Mouse (Mus musculus) embryo, embryonic 10 days (tissue): ENCODE measurements around the gene Ap2b1.
"Not testable (repeated sequence)": the region's sequence is repeated elsewhere in the genome, so short reads cannot be mapped to it uniquely, and the experiment has no call there.

Source experiments
- DNase-seq: peaks from one replicate; pipeline ENCODE4 v3.0.0-alpha.2; 2015; ENCODE audit warnings: low spot score

Ap2b1 gene

GRCm38 (mm10) chr11:83298225-83299195, at the start of gene Ap2b1:
Gene Ap2b1, plus strand, starts transcription at chr11:83299024.
- peak; percentile 98 for DNase-seq

- not testable (repeated sequence) for DNase-seq
Measured at GRCm38 (mm10) chr11:83257211-83257610, 41.6 kb upstream of the Ap2b1 start.

- no peak for DNase-seq
Measured at GRCm38 (mm10) chr11:83262673-83263072, 36.2 kb upstream of the Ap2b1 start.

- DNase-seq = peak; percentile 52
Measured at GRCm38 (mm10) chr11:83263146-83263545, 35.7 kb upstream of the Ap2b1 start.

GRCm38 (mm10) chr11:83270842-83271150, 28.0 kb upstream of the Ap2b1 start:
- no peak for DNase-seq

GRCm38 (mm10) chr11:83271151-83271950, 27.5 kb upstream of the Ap2b1 start:
- DNase-seq = peak; percentile 90

GRCm38 (mm10) chr11:83271951-83272843, 26.6 kb upstream of the Ap2b1 start:
- peak; percentile 42 for DNase-seq

- DNase-seq = no peak
Measured at GRCm38 (mm10) chr11:83276251-83276650, 22.6 kb upstream of the Ap2b1 start.

- no peak for DNase-seq
Measured at GRCm38 (mm10) chr11:83279024-83279423, 19.8 kb upstream of the Ap2b1 start.

GRCm38 (mm10) chr11:83279691-83280090, 19.1 kb upstream of the Ap2b1 start:
- DNase-seq = no peak

GRCm38 (mm10) chr11:83282084-83282483, 16.7 kb upstream of the Ap2b1 start:
- no peak for DNase-seq

GRCm38 (mm10) chr11:83285627-83286026, 13.2 kb upstream of the Ap2b1 start:
- DNase-seq = no peak

GRCm38 (mm10) chr11:83286566-83286965, 12.3 kb upstream of the Ap2b1 start, which contains the start of gene Slfn14:
Gene Slfn14, minus strand, starts transcription at chr11:83286726.
- DNase-seq = no peak

- no peak for DNase-seq
Measured at GRCm38 (mm10) chr11:83289036-83289435, 9.8 kb upstream of the Ap2b1 start.

GRCm38 (mm10) chr11:83289633-83290032, 9.2 kb upstream of the Ap2b1 start:
- no peak for DNase-seq

GRCm38 (mm10) chr11:83291375-83292250, 7.2 kb upstream of the Ap2b1 start:
- DNase-seq = peak; percentile 99

- no peak for DNase-seq
Measured at GRCm38 (mm10) chr11:83292251-83292587, 6.6 kb upstream of the Ap2b1 start.

- DNase-seq = no peak
Measured at GRCm38 (mm10) chr11:83293182-83293581, 5.6 kb upstream of the Ap2b1 start.

GRCm38 (mm10) chr11:83294133-83294532, 4.7 kb upstream of the Ap2b1 start:
- DNase-seq = no peak

- DNase-seq = no peak
Measured at GRCm38 (mm10) chr11:83297816-83298215, 1.0 kb upstream of the Ap2b1 start.

GRCm38 (mm10) chr11:83299724-83300123, 900 bp downstream of the Ap2b1 start:
- no peak for DNase-seq
